Mouse (Mus musculus) embryonic facial prominence, embryonic 10.5 days (tissue): ENCODE measurements around the gene Erbb2. TPM values are rescaled to one million over a fixed set of nuclear protein-coding genes. Genes with fewer than 3 reads are reported as not detected.

Experiments
- DNase-seq: peaks from one replicate; pipeline ENCODE4 v3.0.0-alpha.2; 2017; ENCODE audit warnings: low spot score
- H3K27ac ChIP-seq: fragments of 300-500 bp; sonication (generic); replicated peaks from 2 replicates; pipeline ENCODE4 v1.5.1; 2016; ENCODE audit warnings: mild to moderate bottlenecking
- H3K27me3 ChIP-seq: fragments of 300-500 bp; sonication (generic); replicated peaks from 2 replicates; pipeline ENCODE4 v1.6.1; 2016; ENCODE audit warnings: low read depth, mild to moderate bottlenecking; ENCODE audit not compliant: poor library complexity, severe bottlenecking
- H3K36me3 ChIP-seq: fragments of 300-500 bp; sonication (generic); replicated peaks from 2 replicates; pipeline ENCODE4 v1.6.1; 2016; ENCODE audit warnings: mild to moderate bottlenecking, moderate library complexity
- H3K4me1 ChIP-seq: fragments of 300-500 bp; sonication (generic); 2 replicates; pipeline ENCODE4 v1.6.1; 2016
- H3K4me3 ChIP-seq: fragments of 300-500 bp; sonication (generic); 2 replicates; pipeline ENCODE4 v1.5.1; 2016; ENCODE audit warnings: mild to moderate bottlenecking, moderate library complexity
- H3K9me3 ChIP-seq: fragments of 300-500 bp; sonication (generic); 2 replicates; pipeline ENCODE4 v1.6.1; 2016; ENCODE audit warnings: mild to moderate bottlenecking
- WGBS: fragments of 180-500 bp; shearing (Covaris S2); methylation state at CpG from one replicate; pipeline ENCODE4 v1.1.7; 2016; 5-methylcytosine and 5-hydroxymethylcytosine counted together
- polyA plus RNA-seq: library from polyadenylated mRNA; unstranded; fragments of >200 nt; fragmentation: Nextera tagmentation; extraction: Ambion mirVana; gene quantifications from 2 replicates; pipeline ENCODE4 v1.2.1, GENCODE M21; 2016

Gene Erbb2
- polyA plus RNA-seq, 1 experiment from 2014 or later, result 29.5 TPM

DNA sequence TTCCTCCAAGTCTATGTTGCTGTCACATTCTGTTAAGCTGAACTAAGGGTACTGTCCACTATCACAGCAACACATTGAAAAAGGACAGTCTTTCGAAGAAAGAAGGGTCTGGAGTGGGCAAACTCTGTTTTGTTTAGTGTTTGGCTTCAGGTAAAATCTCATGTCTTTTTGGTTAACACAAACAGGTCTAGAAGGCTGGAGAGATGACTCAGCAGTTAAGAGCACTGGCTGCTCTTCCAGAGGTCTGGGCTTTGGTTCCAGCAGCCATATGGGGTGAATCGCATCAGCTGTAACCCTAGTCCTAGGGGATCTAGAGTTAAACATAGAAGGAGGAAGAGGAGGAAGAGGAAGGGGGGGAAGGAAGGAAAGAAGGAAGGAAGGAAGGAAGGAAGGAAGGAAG lies 73.5 kb downstream of the Erbb2 start:
- H3K9me3 ChIP-seq, result no peaks in the 10 kb centered on the region
- peaks cover 5% of the 10 kb centered on the region; the same call in 1 of the 2 replicates for H3K27me3 ChIP-seq
- DNase-seq, result no peak
- peaks cover 8% of the 10 kb centered on the region for H3K4me1 ChIP-seq
- 87% methylated on average over 2 of the region's 2 CpGs for WGBS
- no peak overlapping the region for H3K27ac ChIP-seq
- H3K4me3 ChIP-seq, result no peak overlapping the region
- no peaks in the 10 kb centered on the region for H3K36me3 ChIP-seq

Other genes with a start within 250 kb of the Erbb2 start
- gene Med1, start 219.2 kb upstream of the Erbb2 start, polyA plus RNA-seq, result 83.3 and 85.4 TPM in 2 replicates
- gene Cdk12, start 209.4 kb upstream of the Erbb2 start, polyA plus RNA-seq, result 12.7 and 13.0 TPM in 2 replicates
- 0.08 TPM in 1 of 2 replicates, not detected in the other for gene Neurod2, start 82.8 kb upstream of the Erbb2 start, polyA plus RNA-seq
- gene Ppp1r1b, start 64.1 kb upstream of the Erbb2 start, polyA plus RNA-seq, result 0.26 and 0.30 TPM in 2 replicates
- 40.8 and 41.7 TPM in 2 replicates for gene Stard3, start 54.1 kb upstream of the Erbb2 start, polyA plus RNA-seq
- not detected in 2 replicates for gene Tcap, start 28.7 kb upstream of the Erbb2 start, polyA plus RNA-seq
- 0.17 and 0.30 TPM in 2 replicates for gene Pnmt, start 26.0 kb upstream of the Erbb2 start, polyA plus RNA-seq
- 9.6 TPM in 2 replicates for gene Pgap3, start 12.0 kb upstream of the Erbb2 start, polyA plus RNA-seq
- 83.5 and 85.9 TPM in 2 replicates for gene Mien1, start 26.5 kb downstream of the Erbb2 start, polyA plus RNA-seq
- gene Grb7, start 33.9 kb downstream of the Erbb2 start, polyA plus RNA-seq, result 11.9 and 13.3 TPM in 2 replicates
- gene Ikzf3, start 133.6 kb downstream of the Erbb2 start, polyA plus RNA-seq, result 0.05 and 0.13 TPM in 2 replicates
- gene Zpbp2, start 138.6 kb downstream of the Erbb2 start, polyA plus RNA-seq, result 0.20 and 0.47 TPM in 2 replicates
- 56.7 and 57.7 TPM in 2 replicates for gene Ormdl3, start 174.9 kb downstream of the Erbb2 start, polyA plus RNA-seq
- gene Lrrc3c, start 185.8 kb downstream of the Erbb2 start, polyA plus RNA-seq, result not detected in 2 replicates
- gene Gm12355, start 213.2 kb downstream of the Erbb2 start, polyA plus RNA-seq, result 1.3 and 2.0 TPM in 2 replicates
- gene Gsdma3, start 213.9 kb downstream of the Erbb2 start, polyA plus RNA-seq, result not detected in 2 replicates
- not detected in 2 replicates for gene Gsdma2, start 234.3 kb downstream of the Erbb2 start, polyA plus RNA-seq